Mouse (Mus musculus) B cell, adult (primary cell): ENCODE results near the gene Fam166a. TPM values are rescaled to one million over a fixed set of nuclear protein-coding genes. Genes with fewer than 3 reads are reported as not detected.

Experiments used
- total RNA-seq: library from RNA; stranded (reverse); gene quantifications from 4 replicates; pipeline ENCODE4 v1.2.4, GENCODE M21; 2023; ENCODE audit not compliant: inconsistent age

Gene Fam166a
- not detected in 4 replicates for total RNA-seq

GRCm38 (mm10) chr2:25218445-25218844 lies at the start of gene Fam166a:
TSS of gene Fam166a (plus strand) at chr2:25218745.

GRCm38 (mm10) chr2:25180478-25180903 lies 38.1 kb upstream of the Fam166a start, which contains the start of gene Nrarp:
TSS of gene Nrarp (plus strand) at chr2:25180758.

GRCm38 (mm10) chr2:25196172-25196954 lies 22.2 kb upstream of the Fam166a start, which contains the start of gene Tor4a:
TSS of gene Tor4a (minus strand) at chr2:25196886.

GRCm38 (mm10) chr2:25211121-25211670 lies 7.3 kb upstream of the Fam166a start, which contains the start of gene Nelfb:
TSS of gene Nelfb (minus strand) at chr2:25211489.

GRCm38 (mm10) chr2:25214444-25214843 lies 4.1 kb upstream of the Fam166a start, which contains the start of gene Stpg3:
TSS of gene Stpg3 (minus strand) at chr2:25214637.

GRCm38 (mm10) chr2:25224492-25224765 lies 5.9 kb downstream of the Fam166a start, which contains the start of gene Tubb4b:
TSS of gene Tubb4b (minus strand) at chr2:25224702.

GRCm38 (mm10) chr2:25234050-25234449 lies 15.5 kb downstream of the Fam166a start, which contains the start of gene Slc34a3:
TSS of gene Slc34a3 (minus strand) at chr2:25234364.

GRCm38 (mm10) chr2:25236614-25237013 lies 18.1 kb downstream of the Fam166a start, which contains the start of gene Rnf224:
TSS of gene Rnf224 (minus strand) at chr2:25236787.

GRCm38 (mm10) chr2:25242101-25242506 lies 23.6 kb downstream of the Fam166a start, which contains the start of the genes Rnf208 and Cysrt1:
TSS of gene Rnf208 (plus strand) at chr2:25242255.
TSS of gene Cysrt1 (minus strand) at chr2:25242452.

GRCm38 (mm10) chr2:25246183-25247072 lies 27.9 kb downstream of the Fam166a start, which contains the start of gene AL732309.1:
TSS of gene AL732309.1 (minus strand) at chr2:25246863.

GRCm38 (mm10) chr2:25255284-25255779 lies 36.8 kb downstream of the Fam166a start, which contains the start of gene Tmem203:
TSS of gene Tmem203 (plus strand) at chr2:25255439.

GRCm38 (mm10) chr2:25262291-25262767 lies 43.8 kb downstream of the Fam166a start, which contains the start of gene Tprn:
TSS of gene Tprn (plus strand) at chr2:25262618.

Other genes starting within 250 kb of the Fam166a start
- gene Mrpl41, start 243.6 kb upstream of the Fam166a start, total RNA-seq = 19.6 to 23.9 TPM (median 21.2 TPM) in 4 replicates
- 117 to 130 TPM (median 125 TPM) in 4 replicates for gene Pnpla7, start 242.7 kb upstream of the Fam166a start, total RNA-seq
- 39.7 to 51.9 TPM (median 44.9 TPM) in 4 replicates for gene Nsmf, start 164.4 kb upstream of the Fam166a start, total RNA-seq
- gene Entpd8, start 138.4 kb upstream of the Fam166a start, total RNA-seq = not detected in 4 replicates
- gene Noxa1, start 123.6 kb upstream of the Fam166a start, total RNA-seq = not detected in 4 replicates
- gene Nrarp, start 38.0 kb upstream of the Fam166a start, total RNA-seq = 5.3 to 6.8 TPM (median 6.0 TPM) in 4 replicates
- gene Tor4a, start 21.9 kb upstream of the Fam166a start, total RNA-seq = 28.8 to 32.8 TPM (median 31.4 TPM) in 4 replicates
- gene Nelfb, start 7.3 kb upstream of the Fam166a start, total RNA-seq = 71.2 to 97.5 TPM (median 84.8 TPM) in 4 replicates
- not detected in 4 replicates for gene Stpg3, start 4.1 kb upstream of the Fam166a start, total RNA-seq
- gene Tubb4b, start 6.0 kb downstream of the Fam166a start, total RNA-seq = 114 to 127 TPM (median 119 TPM) in 4 replicates
- not detected in 4 replicates for gene Slc34a3, start 15.6 kb downstream of the Fam166a start, total RNA-seq
- not detected in 4 replicates for gene Rnf224, start 18.0 kb downstream of the Fam166a start, total RNA-seq
- gene Rnf208, start 23.5 kb downstream of the Fam166a start, total RNA-seq = 0.51 TPM in 1 of 4 replicates, not detected in the others
- gene Cysrt1, start 23.7 kb downstream of the Fam166a start, total RNA-seq = not detected in 4 replicates
- gene AL732309.1, start 28.1 kb downstream of the Fam166a start, total RNA-seq = 6.2 to 11.8 TPM (median 9.7 TPM) in 4 replicates
- gene Tmem203, start 36.7 kb downstream of the Fam166a start, total RNA-seq = 17.0 to 23.1 TPM (median 22.3 TPM) in 4 replicates
- 11.7 to 16.8 TPM (median 12.7 TPM) in 4 replicates for gene Tprn, start 43.9 kb downstream of the Fam166a start, total RNA-seq
- 36.2 to 41.2 TPM (median 39.2 TPM) in 4 replicates for gene Ssna1, start 53.7 kb downstream of the Fam166a start, total RNA-seq
- 99.6 to 125 TPM (median 108 TPM) in 4 replicates for gene Anapc2, start 53.7 kb downstream of the Fam166a start, total RNA-seq
- gene Tmem210, start 69.4 kb downstream of the Fam166a start, total RNA-seq = not detected in 4 replicates
- not detected in 4 replicates for gene Lrrc26, start 71.2 kb downstream of the Fam166a start, total RNA-seq
- not detected in 4 replicates for gene Grin1, start 100.4 kb downstream of the Fam166a start, total RNA-seq
- gene Man1b1, start 113.6 kb downstream of the Fam166a start, total RNA-seq = 38.3 to 49.0 TPM (median 42.3 TPM) in 4 replicates
- gene Dpp7, start 137.6 kb downstream of the Fam166a start, total RNA-seq = 34.8 to 44.7 TPM (median 42.3 TPM) in 4 replicates
- gene Uap1l1, start 146.9 kb downstream of the Fam166a start, total RNA-seq = 29.6 to 32.3 TPM (median 30.7 TPM) in 4 replicates
- gene Sapcd2, start 153.6 kb downstream of the Fam166a start, total RNA-seq = 0.94 to 1.4 TPM (median 1.1 TPM) in 4 replicates
- not detected in 4 replicates for gene Entpd2, start 177.1 kb downstream of the Fam166a start, total RNA-seq
- not detected in 4 replicates for gene Npdc1, start 180.6 kb downstream of the Fam166a start, total RNA-seq
- 0.24 TPM in 1 of 4 replicates, not detected in the others for gene Fut7, start 204.5 kb downstream of the Fam166a start, total RNA-seq
- 36.8 to 44.5 TPM (median 42.0 TPM) in 4 replicates for gene Abca2, start 210.0 kb downstream of the Fam166a start, total RNA-seq
- gene Clic3, start 238.1 kb downstream of the Fam166a start, total RNA-seq = 0.80 TPM in 1 of 4 replicates, not detected in the others
- gene Paxx, start 242.3 kb downstream of the Fam166a start, total RNA-seq = 111 to 124 TPM (median 114 TPM) in 4 replicates